Mouse (Mus musculus): ENCODE measurements around the gene Frk. TPM values are rescaled to one million over a fixed set of nuclear protein-coding genes. Genes with fewer than 3 reads are reported as not detected.
"Not testable (repeated sequence)": the region's sequence is repeated elsewhere in the genome, so short reads cannot be mapped to it uniquely, and the experiment has no call there.

Frk gene
- 0.97 and 3.5 TPM in 2 replicates for total RNA-seq (2014; rRNA removed; ENCODE audit: low replicate concordance)
- 2.4 and 2.8 TPM in 2 replicates for polyA plus RNA-seq (2015; fragmentation: Nextera tagmentation; extraction: Ambion mirVana)

GRCm38 (mm10) chr10:34483297-34484013 is at the start of gene Frk:
TSS of gene Frk (plus strand) at chr10:34483399.
- WGBS: 26% methylated on average over 11 of the region's 11 CpGs
- peak within 1 kb of the TSS; percentile 76 for H3K27ac ChIP-seq (ENCODE audit: low read depth)
- no peaks in the 10 kb centered on the region for H3K36me3 ChIP-seq (replicated peaks; ENCODE audit: control insufficient read depth, insufficient read depth, low read length)
- H3K4me3 ChIP-seq (ENCODE audit: low read depth, low read length): peak within 1 kb of the TSS; percentile 51
- DNase-seq (ENCODE audit: low spot score) (peak; percentile 37), ATAC-seq (ENCODE audit: insufficient read depth, low read depth) (peak; percentile 69)
- TF ChIP-seq CTCF (IDR thresholded peaks at IDR 0.05; ENCODE audit: low read depth): no peak
- no peak for TF ChIP-seq EP300 (IDR thresholded peaks at IDR 0.05; ENCODE audit: low read depth)
- H3K27me3 ChIP-seq (ENCODE audit: control insufficient read depth, insufficient read depth, low read length): no peaks in the 10 kb centered on the region
- H3K4me2 ChIP-seq (ENCODE audit: low read depth, low read length): peak within 1 kb of the TSS; percentile 65
- H3K4me1 ChIP-seq (ENCODE audit: control insufficient read depth, insufficient read depth): 0 out of 2 replicates have a peak, but pooled peaks cover 3% of the 10 kb centered on the region
- H3K9me3 ChIP-seq (replicated peaks; ENCODE audit: control insufficient read depth, low read length): no peaks in the 10 kb centered on the region
- H3K9ac ChIP-seq (replicated peaks; ENCODE audit: low read depth, low read length): peak within 1 kb of the TSS; percentile 60

- H3K9me3 ChIP-seq (replicated peaks; ENCODE audit: control insufficient read depth, low read length); H3K27me3 ChIP-seq (ENCODE audit: control insufficient read depth, insufficient read depth, low read length); DNase-seq (ENCODE audit: low spot score); H3K4me1 ChIP-seq (ENCODE audit: control insufficient read depth, insufficient read depth); H3K4me2 ChIP-seq (ENCODE audit: low read depth, low read length); H3K36me3 ChIP-seq (replicated peaks; ENCODE audit: control insufficient read depth, insufficient read depth, low read length); H3K27ac ChIP-seq (ENCODE audit: low read depth); H3K4me3 ChIP-seq (ENCODE audit: low read depth, low read length); H3K9ac ChIP-seq (replicated peaks; ENCODE audit: low read depth, low read length); ATAC-seq (ENCODE audit: insufficient read depth, low read depth): not testable (repeated sequence)
- WGBS: 92% methylated on average over 6 of the region's 14 CpGs
These were observed 49.0 kb upstream of the Frk start for GRCm38 (mm10) chr10:34434191-34434590.

- Histone ChIP-seq H3K4me1 (ENCODE audit: control insufficient read depth, insufficient read depth) (no peaks in the 10 kb centered on the region), H3K27me3 (ENCODE audit: control insufficient read depth, insufficient read depth, low read length) (no peaks in the 10 kb centered on the region), H3K9me3 (replicated peaks; ENCODE audit: control insufficient read depth, low read length) (no peaks in the 10 kb centered on the region), H3K4me3 (ENCODE audit: low read depth, low read length) (no peak overlapping the region), H3K36me3 (replicated peaks; ENCODE audit: control insufficient read depth, insufficient read depth, low read length) (no peaks in the 10 kb centered on the region), H3K4me2 (ENCODE audit: low read depth, low read length) (no peak overlapping the region), H3K27ac (ENCODE audit: low read depth) (no peak overlapping the region), H3K9ac (replicated peaks; ENCODE audit: low read depth, low read length) (no peak overlapping the region)
- no peak for ATAC-seq (ENCODE audit: insufficient read depth, low read depth)
- no peak for TF ChIP-seq EP300 (IDR thresholded peaks at IDR 0.05; ENCODE audit: low read depth)
- no peak for TF ChIP-seq CTCF (IDR thresholded peaks at IDR 0.05; ENCODE audit: low read depth)
- no peak for DNase-seq (ENCODE audit: low spot score)
- 51% methylated on average over 1 of the region's 1 CpGs for WGBS
These were observed 33.7 kb upstream of the Frk start for GRCm38 (mm10) chr10:34449469-34449868.

GRCm38 (mm10) chr10:34461451-34461850 is 21.7 kb upstream of the Frk start:
- Histone ChIP-seq H3K27me3 (ENCODE audit: control insufficient read depth, insufficient read depth, low read length) (no peaks in the 10 kb centered on the region), H3K36me3 (replicated peaks; ENCODE audit: control insufficient read depth, insufficient read depth, low read length) (no peaks in the 10 kb centered on the region), H3K9ac (replicated peaks; ENCODE audit: low read depth, low read length) (no peak overlapping the region), H3K9me3 (replicated peaks; ENCODE audit: control insufficient read depth, low read length) (no peaks in the 10 kb centered on the region), H3K27ac (ENCODE audit: low read depth) (no peak overlapping the region), H3K4me1 (ENCODE audit: control insufficient read depth, insufficient read depth) (no peaks in the 10 kb centered on the region), H3K4me2 (ENCODE audit: low read depth, low read length) (no peak overlapping the region), H3K4me3 (ENCODE audit: low read depth, low read length) (no peak overlapping the region)
- no peak for TF ChIP-seq CTCF (IDR thresholded peaks at IDR 0.05; ENCODE audit: low read depth)
- TF ChIP-seq EP300 (IDR thresholded peaks at IDR 0.05; ENCODE audit: low read depth): no peak
- no peak for ATAC-seq (ENCODE audit: insufficient read depth, low read depth)
- DNase-seq (ENCODE audit: low spot score): peak; percentile 15
- WGBS: 6% methylated on average over 4 of the region's 4 CpGs

- H3K4me2 ChIP-seq (ENCODE audit: low read depth, low read length): no peak overlapping the region
- DNase-seq (ENCODE audit: low spot score): no peak
- no peaks in the 10 kb centered on the region for H3K9me3 ChIP-seq (replicated peaks; ENCODE audit: control insufficient read depth, low read length)
- no peaks in the 10 kb centered on the region for H3K27me3 ChIP-seq (ENCODE audit: control insufficient read depth, insufficient read depth, low read length)
- no peak for ATAC-seq (ENCODE audit: insufficient read depth, low read depth)
- H3K36me3 ChIP-seq (replicated peaks; ENCODE audit: control insufficient read depth, insufficient read depth, low read length): no peaks in the 10 kb centered on the region
- WGBS: 80% methylated on average over 4 of the region's 4 CpGs
- no peak for TF ChIP-seq CTCF (IDR thresholded peaks at IDR 0.05; ENCODE audit: low read depth)
- H3K4me3 ChIP-seq (ENCODE audit: low read depth, low read length): no peak overlapping the region
- H3K4me1 ChIP-seq (ENCODE audit: control insufficient read depth, insufficient read depth): no peaks in the 10 kb centered on the region
- no peak overlapping the region for H3K9ac ChIP-seq (replicated peaks; ENCODE audit: low read depth, low read length)
- no peak overlapping the region for H3K27ac ChIP-seq (ENCODE audit: low read depth)
These were observed 18.9 kb upstream of the Frk start for GRCm38 (mm10) chr10:34464321-34464720.

GRCm38 (mm10) chr10:34469037-34469436 is 14.2 kb upstream of the Frk start:
- H3K9me3 ChIP-seq (replicated peaks; ENCODE audit: control insufficient read depth, low read length): no peaks in the 10 kb centered on the region
- no peak for DNase-seq (ENCODE audit: low spot score)
- no peak overlapping the region for H3K4me2 ChIP-seq (ENCODE audit: low read depth, low read length)
- 47% methylated on average over 2 of the region's 2 CpGs for WGBS
- H3K27ac ChIP-seq (ENCODE audit: low read depth): no peak overlapping the region
- H3K36me3 ChIP-seq (replicated peaks; ENCODE audit: control insufficient read depth, insufficient read depth, low read length): no peaks in the 10 kb centered on the region
- no peak for TF ChIP-seq EP300 (IDR thresholded peaks at IDR 0.05; ENCODE audit: low read depth)
- no peak for TF ChIP-seq CTCF (IDR thresholded peaks at IDR 0.05; ENCODE audit: low read depth)
- H3K4me1 ChIP-seq (ENCODE audit: control insufficient read depth, insufficient read depth): no peaks in the 10 kb centered on the region
- no peaks in the 10 kb centered on the region for H3K27me3 ChIP-seq (ENCODE audit: control insufficient read depth, insufficient read depth, low read length)
- H3K4me3 ChIP-seq (ENCODE audit: low read depth, low read length): no peak overlapping the region
- no peak for ATAC-seq (ENCODE audit: insufficient read depth, low read depth)
- H3K9ac ChIP-seq (replicated peaks; ENCODE audit: low read depth, low read length): no peak overlapping the region
